Mouse (Mus musculus): ENCODE results near the gene Ranbp10. TPM values are rescaled to one million over a fixed set of nuclear protein-coding genes. Genes with fewer than 3 reads are reported as not detected.
A peak's percentile ranks its signal among the peaks of the same experiment; 100 is the strongest.

Gene Ranbp10
- polyA plus RNA-seq (2015; fragmentation: Nextera tagmentation; extraction: Ambion mirVana) = 7.0 and 8.9 TPM in 2 replicates

DNA sequence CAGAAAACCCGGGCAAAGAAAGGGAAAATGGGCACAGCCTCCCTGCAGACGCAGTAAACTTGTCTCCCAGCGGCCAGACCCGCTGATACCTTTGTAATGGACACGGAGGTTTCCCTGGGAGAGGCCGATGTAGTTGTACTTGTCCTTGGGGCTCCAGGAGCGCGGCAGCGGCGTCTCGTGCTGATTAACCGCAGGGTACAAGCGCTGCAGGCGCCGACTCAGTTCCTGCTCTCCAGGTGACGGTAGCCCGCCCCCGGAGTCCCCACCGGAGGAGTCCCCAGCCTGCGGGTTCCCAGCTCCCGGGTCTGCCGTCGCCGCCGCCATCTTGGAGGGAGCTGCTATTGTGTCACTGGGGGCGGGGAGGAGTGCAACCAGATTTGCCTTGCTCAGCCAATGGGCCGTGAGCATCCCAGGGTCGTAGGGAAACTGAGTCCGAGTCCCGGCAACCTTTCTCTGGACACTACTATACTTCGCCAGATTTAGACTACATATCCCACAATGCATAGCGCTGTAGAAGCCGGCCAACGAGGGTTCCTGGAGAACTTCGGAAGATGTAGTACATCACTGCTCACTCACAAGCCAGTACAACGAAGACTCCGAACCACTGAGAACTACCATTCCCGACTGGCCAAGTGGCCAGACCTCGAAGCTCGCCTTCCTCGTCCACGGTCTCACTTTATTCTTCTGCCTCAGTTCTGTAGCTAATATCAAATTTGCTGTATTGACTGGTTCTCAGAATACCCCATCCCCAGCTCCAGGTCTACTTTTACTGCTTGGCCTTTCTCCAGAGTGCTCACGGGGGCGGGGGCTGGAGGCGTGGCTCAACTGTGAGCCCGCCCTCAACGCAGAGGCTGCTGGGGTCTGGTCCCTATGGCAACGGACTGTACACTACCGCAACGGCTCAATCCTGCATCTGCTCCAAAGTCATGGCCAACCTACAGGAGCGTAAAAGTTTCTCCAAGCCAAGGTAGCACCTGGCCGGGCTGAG is at the start of gene Ranbp10, which contains the start of gene Tsnaxip1:
Ranbp10 (minus strand) TSS at position 490 of the 988 bp plus-strand sequence.
Tsnaxip1 (plus strand) TSS at position 871 of the 988 bp plus-strand sequence.
- H3K4me3 ChIP-seq (replicated peaks; ENCODE audit: low read depth, low read length) = peak within 1 kb of the TSS; percentile 89
- H3K9ac ChIP-seq (ENCODE audit: low read depth, low read length) = peak within 1 kb of the TSS; percentile 87
- ATAC-seq (replicated peaks; ENCODE audit: low FRiP score, low read depth) (peak; percentile 99), DNase-seq (ENCODE audit: low spot score) (peak; percentile 100)
- H3K4me2 ChIP-seq (ENCODE audit: low read length) = peak within 1 kb of the TSS; percentile 80
- peak within 1 kb of the TSS; percentile 56 for H3K27ac ChIP-seq
- H3K9me3 ChIP-seq (replicated peaks; ENCODE audit: low read length) = no peaks in the 10 kb centered on the region
- no peak for TF ChIP-seq CTCF (IDR thresholded peaks at IDR 0.05; ENCODE audit: low read depth)
- H3K36me3 ChIP-seq (ENCODE audit: insufficient read depth, low read length) = 0 out of 2 replicates have a peak, but pooled peaks cover 7% of the 10 kb centered on the region
- no peaks in the 10 kb centered on the region for H3K27me3 ChIP-seq (ENCODE audit: insufficient read depth, low read length)
- under 1% methylated on average over 52 of the region's 52 CpGs for WGBS
- peaks cover 6% of the 10 kb centered on the region; the same call in 1 of the 2 replicates for H3K4me1 ChIP-seq (replicated peaks; ENCODE audit: insufficient read depth, low read length)

DNA sequence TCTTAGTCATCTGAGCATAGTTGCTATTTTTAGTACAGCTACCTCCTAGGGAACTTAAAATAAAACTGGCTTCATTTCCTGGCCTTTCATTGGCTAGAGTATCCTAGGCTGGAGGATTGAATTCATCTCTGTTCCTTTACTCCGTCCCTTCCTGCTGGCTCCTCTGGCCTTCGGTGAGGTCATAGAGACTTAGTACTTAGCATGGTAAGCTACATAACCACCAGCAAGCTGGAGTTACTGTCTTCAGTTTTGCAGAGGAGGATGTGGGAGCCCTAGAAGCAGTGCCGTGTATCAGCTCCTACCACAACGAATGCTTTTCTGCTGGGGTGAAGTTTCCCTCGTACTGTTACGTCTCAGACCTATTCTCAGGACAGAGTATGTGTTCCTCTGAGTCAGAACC is 47.2 kb upstream of the Ranbp10 start:
- H3K4me3 ChIP-seq (replicated peaks; ENCODE audit: low read depth, low read length) = no peak overlapping the region
- H3K4me1 ChIP-seq (replicated peaks; ENCODE audit: insufficient read depth, low read length) = no peaks in the 10 kb centered on the region
- H3K4me2 ChIP-seq (ENCODE audit: low read length) = no peak overlapping the region
- no peak for TF ChIP-seq CTCF (IDR thresholded peaks at IDR 0.05; ENCODE audit: low read depth)
- DNase-seq (ENCODE audit: low spot score) (peak; percentile 15), ATAC-seq (replicated peaks; ENCODE audit: low FRiP score, low read depth) (no peak)
- no peak overlapping the region for H3K9ac ChIP-seq (ENCODE audit: low read depth, low read length)
- H3K27me3 ChIP-seq (ENCODE audit: insufficient read depth, low read length) = no peaks in the 10 kb centered on the region
- WGBS = 79% methylated on average over 6 of the region's 6 CpGs
- no peak overlapping the region for H3K27ac ChIP-seq
- H3K9me3 ChIP-seq (replicated peaks; ENCODE audit: low read length) = no peaks in the 10 kb centered on the region
- H3K36me3 ChIP-seq (ENCODE audit: insufficient read depth, low read length) = peaks cover 36% of the 10 kb centered on the region

DNA sequence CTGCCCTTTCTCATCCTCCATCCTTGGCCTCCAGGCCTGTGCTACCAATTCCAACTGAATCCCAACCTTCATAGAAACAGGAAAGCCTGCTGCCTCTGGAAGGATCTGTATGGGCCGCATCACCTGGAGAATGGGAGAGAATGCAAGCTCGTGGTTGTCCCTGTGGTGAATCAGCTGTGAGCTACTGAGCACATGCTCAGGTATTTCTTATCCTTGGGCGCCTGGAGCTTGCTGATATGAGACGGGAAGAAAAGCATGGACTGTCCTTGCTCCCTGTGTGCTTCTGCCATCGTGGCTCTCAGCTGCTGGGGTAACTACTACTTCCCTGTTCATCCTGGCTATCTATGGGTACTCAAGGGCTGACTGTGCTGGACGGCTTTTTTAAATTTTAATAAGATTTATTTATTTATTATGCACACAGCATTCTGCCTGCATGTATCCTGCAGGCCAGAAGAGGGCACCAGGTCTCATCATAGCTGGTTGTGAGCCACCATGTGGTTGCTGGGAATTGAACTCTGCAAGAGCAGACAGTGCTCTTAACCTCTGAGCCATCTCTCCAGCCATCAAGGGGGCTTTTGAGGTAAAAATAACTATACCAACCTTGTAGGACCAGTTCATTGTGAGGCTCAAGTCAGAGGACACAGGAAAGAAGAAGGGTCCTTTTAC is 39.3 kb upstream of the Ranbp10 start:
- Histone ChIP-seq H3K9me3 (replicated peaks; ENCODE audit: low read length) (no peaks in the 10 kb centered on the region), H3K36me3 (ENCODE audit: insufficient read depth, low read length) (peaks cover 22% of the 10 kb centered on the region), H3K4me3 (replicated peaks; ENCODE audit: low read depth, low read length) (no peak overlapping the region), H3K9ac (ENCODE audit: low read depth, low read length) (no peak overlapping the region), H3K27ac (no peak overlapping the region), H3K4me1 (replicated peaks; ENCODE audit: insufficient read depth, low read length) (peaks cover 8% of the 10 kb centered on the region), H3K4me2 (ENCODE audit: low read length) (no peak overlapping the region), H3K27me3 (ENCODE audit: insufficient read depth, low read length) (no peaks in the 10 kb centered on the region)
- peak; percentile 61 for TF ChIP-seq CTCF (IDR thresholded peaks at IDR 0.05; ENCODE audit: low read depth)
- DNase-seq (ENCODE audit: low spot score) (peak; percentile 22), ATAC-seq (replicated peaks; ENCODE audit: low FRiP score, low read depth) (no peak)
- 84% methylated on average over 6 of the region's 6 CpGs for WGBS

DNA sequence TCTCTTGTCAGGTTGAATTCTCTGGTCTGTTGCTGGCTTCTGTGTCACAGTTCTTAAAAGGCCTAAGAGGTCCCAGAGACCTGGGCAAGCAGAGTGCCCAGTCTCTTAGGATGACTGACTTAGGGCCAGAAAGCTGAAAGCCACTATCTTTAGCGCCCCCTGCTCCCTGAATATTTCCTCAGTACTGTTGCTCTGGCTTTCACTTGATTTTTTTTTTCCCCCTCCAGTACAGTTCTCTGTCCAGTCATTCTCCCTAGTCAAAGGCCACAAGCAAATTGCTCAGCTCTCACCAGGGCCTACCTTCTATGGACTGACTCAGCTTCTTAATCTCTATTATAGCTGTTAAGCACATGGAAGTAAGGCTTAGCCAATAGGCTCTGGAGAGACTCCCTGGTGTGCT is 34.8 kb upstream of the Ranbp10 start:
- ATAC-seq (replicated peaks; ENCODE audit: low FRiP score, low read depth) = no peak
- 0% methylated on average over 1 of the region's 1 CpGs for WGBS
- Histone ChIP-seq H3K9ac (ENCODE audit: low read depth, low read length) (peak overlapping the region; percentile 96), H3K9me3 (replicated peaks; ENCODE audit: low read length) (no peaks in the 10 kb centered on the region), H3K4me2 (ENCODE audit: low read length) (peak overlapping the region; percentile 77), H3K4me1 (replicated peaks; ENCODE audit: insufficient read depth, low read length) (peaks cover 19% of the 10 kb centered on the region), H3K27me3 (ENCODE audit: insufficient read depth, low read length) (no peaks in the 10 kb centered on the region), H3K36me3 (ENCODE audit: insufficient read depth, low read length) (peaks cover 8% of the 10 kb centered on the region; the same call in 1 of the 2 replicates), H3K27ac (no peak overlapping the region; the same call in 1 of the 2 replicates), H3K4me3 (replicated peaks; ENCODE audit: low read depth, low read length) (peak overlapping the region; percentile 97)
- TF ChIP-seq CTCF (IDR thresholded peaks at IDR 0.05; ENCODE audit: low read depth) = peak; percentile 53
- peak; percentile 65 for DNase-seq (ENCODE audit: low spot score)

DNA sequence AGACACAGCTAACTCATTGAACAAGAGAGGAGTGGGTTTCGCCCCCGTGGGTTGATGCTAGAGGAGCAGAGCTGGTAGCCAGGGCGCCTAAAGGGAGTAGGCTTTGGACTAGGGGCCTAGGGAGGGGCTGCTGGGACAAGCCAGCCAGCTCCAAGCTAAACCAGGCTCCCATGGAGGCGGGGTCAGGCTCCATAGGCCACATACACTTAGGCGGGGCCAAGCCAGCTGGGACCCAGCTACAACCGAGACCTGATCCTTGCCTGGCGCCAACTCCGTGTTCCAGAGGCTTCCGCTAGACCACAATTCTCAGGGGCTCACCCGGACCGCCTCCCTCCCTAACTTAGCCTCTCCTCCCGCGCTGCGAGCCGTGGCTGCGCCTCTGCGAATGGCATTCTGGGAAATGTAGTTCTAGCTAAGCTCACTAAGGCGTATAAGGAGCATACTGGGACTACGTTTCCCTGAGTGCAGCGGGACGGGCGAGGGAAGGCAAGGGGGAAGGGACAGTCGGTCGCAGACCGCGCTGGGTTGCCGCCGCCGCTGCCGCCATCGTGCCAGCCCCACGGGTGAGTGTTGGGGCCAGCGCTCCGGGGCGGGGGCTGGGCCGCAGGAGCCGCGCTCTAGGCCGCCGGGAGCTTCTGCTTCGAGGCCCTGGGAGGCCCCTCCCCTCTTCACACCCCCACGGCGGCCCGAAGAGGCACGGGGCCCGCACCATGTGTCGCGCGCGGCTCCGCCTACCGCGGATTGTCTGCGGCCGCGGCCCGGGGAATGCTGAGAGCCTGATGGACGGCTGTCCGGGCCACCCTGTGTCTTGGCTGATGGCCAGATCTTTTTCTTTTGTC is 33.2 kb upstream of the Ranbp10 start, which contains the start of gene Nutf2:
Nutf2 (plus strand) TSS at position 438 of the 839 bp plus-strand sequence.
- Histone ChIP-seq H3K36me3 (ENCODE audit: insufficient read depth, low read length) (no peaks in the 10 kb centered on the region), H3K4me3 (replicated peaks; ENCODE audit: low read depth, low read length) (peak within 1 kb of the TSS; percentile 97), H3K9me3 (replicated peaks; ENCODE audit: low read length) (no peaks in the 10 kb centered on the region), H3K9ac (ENCODE audit: low read depth, low read length) (peak within 1 kb of the TSS; percentile 96), H3K27ac (peak within 1 kb of the TSS; percentile 90), H3K4me2 (ENCODE audit: low read length) (peak within 1 kb of the TSS; percentile 77), H3K4me1 (replicated peaks; ENCODE audit: insufficient read depth, low read length) (peaks cover 28% of the 10 kb centered on the region), H3K27me3 (ENCODE audit: insufficient read depth, low read length) (no peaks in the 10 kb centered on the region)
- DNase-seq (ENCODE audit: low spot score) = peak; percentile 100
- no peak for TF ChIP-seq CTCF (IDR thresholded peaks at IDR 0.05; ENCODE audit: low read depth)
- ATAC-seq (replicated peaks; ENCODE audit: low FRiP score, low read depth) = peak; percentile 98
- WGBS = under 1% methylated on average over 53 of the region's 59 CpGs

Data from kidney, postnatal 0 days (tissue).